20 mouse cellular contexts compared by ENCODE assay signal in the genomic region with DNA sequence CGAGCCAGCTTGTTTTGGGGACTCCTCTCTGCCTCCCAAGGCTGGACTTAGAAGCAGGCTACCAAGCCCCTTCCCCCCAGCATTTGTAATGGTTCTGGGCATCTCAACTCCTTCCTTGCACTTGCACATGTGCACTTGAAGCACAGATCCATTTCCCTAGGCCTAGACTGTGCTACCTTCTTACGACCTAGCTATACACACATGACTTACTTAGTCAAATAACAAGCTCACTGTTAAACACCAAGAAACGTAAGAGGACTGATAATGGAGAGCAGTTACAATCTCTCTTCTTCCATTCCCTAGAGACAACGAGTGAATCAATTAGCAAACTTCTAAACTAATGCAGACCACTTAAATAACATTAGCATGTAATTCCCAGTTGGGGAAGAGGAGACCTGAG.
DNase-seq lines count a peak whose midpoint lies in the region; ATAC-seq and TF ChIP-seq lines count a peak whose summit lies in the region.
"Had no signal": no experiment of that assay in that cellular context is flagged by ENCODE, and none has a peak within 500 bp of the region (broad histone marks: within the 10 kb centered on the region; RNA-seq: fewer than 3 reads in every experiment).

No protein-coding gene starts in this region.

- TF ChIP-seq CTCF in hindbrain, postnatal 0 days (IDR thresholded peaks at IDR 0.05; ENCODE audit: low read depth), result no peak

- no peak overlapping the region for H3K27ac ChIP-seq in hindbrain, postnatal 0 days
- no peak overlapping the region for H3K27ac ChIP-seq in hindbrain, embryonic 11.5 days (ENCODE audit: low read depth, low read length)
- no peak overlapping the region for H3K27ac ChIP-seq in neural tube, embryonic 14.5 days (ENCODE audit: low read depth, low read length)
- H3K27ac ChIP-seq in forebrain, embryonic 16.5 days (ENCODE audit: low read length), result no peak overlapping the region
- H3K27ac ChIP-seq in limb, embryonic 10.5 days, result no peak overlapping the region
- H3K27ac ChIP-seq: forebrain, embryonic 10.5 days; forebrain, embryonic 13.5 days; gastrocnemius, adult 2 months had no signal

- no peak overlapping the region for H3K4me3 ChIP-seq in hindbrain, postnatal 0 days (ENCODE audit: low read length)
- H3K4me3 ChIP-seq in hindbrain, embryonic 11.5 days (ENCODE audit: low read depth, low read length), result no peak overlapping the region
- H3K4me3 ChIP-seq in neural tube, embryonic 14.5 days (ENCODE audit: low read depth, low read length), result no peak overlapping the region
- H3K4me3 ChIP-seq in forebrain, embryonic 16.5 days (replicated peaks; ENCODE audit: low read length), result no peak overlapping the region
- no peak overlapping the region for H3K4me3 ChIP-seq in limb, embryonic 10.5 days
- H3K4me3 ChIP-seq: forebrain, embryonic 10.5 days; forebrain, embryonic 13.5 days; gastrocnemius, adult 2 months had no signal

- 56% methylated on average over 4 of the region's 4 CpGs for WGBS in hindbrain, postnatal 0 days
- WGBS in hindbrain, embryonic 11.5 days, result 80% methylated on average over 4 of the region's 4 CpGs
- 70% methylated on average over 4 of the region's 4 CpGs for WGBS in neural tube, embryonic 14.5 days
- 68% methylated on average over 4 of the region's 4 CpGs for WGBS in forebrain, embryonic 16.5 days
- WGBS in limb, embryonic 10.5 days, result 84% methylated on average over 4 of the region's 4 CpGs

- H3K4me2 ChIP-seq in hindbrain, postnatal 0 days (ENCODE audit: low read depth, low read length), result no peak overlapping the region
- no peak overlapping the region for H3K4me2 ChIP-seq in hindbrain, embryonic 11.5 days (replicated peaks; ENCODE audit: low read depth, low read length)
- no peak overlapping the region for H3K4me2 ChIP-seq in neural tube, embryonic 14.5 days (ENCODE audit: low read depth, low read length)
- H3K4me2 ChIP-seq in forebrain, embryonic 16.5 days (ENCODE audit: low read length), result no peak overlapping the region
- H3K4me2 ChIP-seq: forebrain, embryonic 13.5 days; heart, embryonic 11.5 days had no signal

- H3K4me1 ChIP-seq in hindbrain, postnatal 0 days (ENCODE audit: insufficient read depth, low read length), result no peaks in the 10 kb centered on the region
- no peaks in the 10 kb centered on the region for H3K4me1 ChIP-seq in hindbrain, embryonic 11.5 days (replicated peaks; ENCODE audit: control insufficient read depth, insufficient read depth, low read length)
- peaks cover 8% of the 10 kb centered on the region; the same call in 1 of the 2 replicates for H3K4me1 ChIP-seq in neural tube, embryonic 14.5 days (ENCODE audit: control insufficient read depth, insufficient read depth, low read length)
- H3K4me1 ChIP-seq in forebrain, embryonic 16.5 days (replicated peaks; ENCODE audit: control insufficient read depth, insufficient read depth, low read length), result peaks cover 13% of the 10 kb centered on the region
- H3K4me1 ChIP-seq in limb, embryonic 10.5 days, result peaks cover 13% of the 10 kb centered on the region

- no peaks in the 10 kb centered on the region for H3K36me3 ChIP-seq in hindbrain, postnatal 0 days (ENCODE audit: insufficient read depth, low read length)
- H3K36me3 ChIP-seq in hindbrain, embryonic 11.5 days (ENCODE audit: control insufficient read depth, insufficient read depth, low read length), result no peaks in the 10 kb centered on the region
- no peaks in the 10 kb centered on the region for H3K36me3 ChIP-seq in neural tube, embryonic 14.5 days (ENCODE audit: control insufficient read depth, insufficient read depth, low read length)
- H3K36me3 ChIP-seq in forebrain, embryonic 16.5 days (ENCODE audit: control insufficient read depth, insufficient read depth), result no peaks in the 10 kb centered on the region
- H3K36me3 ChIP-seq in limb, embryonic 10.5 days, result no peaks in the 10 kb centered on the region
- H3K36me3 ChIP-seq: forebrain, embryonic 10.5 days had no signal

- ATAC-seq in hindbrain, postnatal 0 days, result 0 out of 2 replicates have a peak, but pooled peaks have one; percentile 51
- ATAC-seq in hindbrain, embryonic 11.5 days (ENCODE audit: low FRiP score), result no peak
- ATAC-seq in neural tube, embryonic 14.5 days (ENCODE audit: low read depth), result peak; percentile 24
- ATAC-seq in forebrain, embryonic 16.5 days, result no peak
- ATAC-seq: activated CD4-positive, CD25-positive, alpha-beta regulatory T cell, adult 4 months; CD4-positive, CD25-positive, alpha-beta regulatory T cell, adult 4 months; forebrain, embryonic 13.5 days; forebrain, postnatal 0 days had no signal

- H3K27me3 ChIP-seq in hindbrain, postnatal 0 days (ENCODE audit: insufficient read depth, low read length), result no peaks in the 10 kb centered on the region
- H3K27me3 ChIP-seq in hindbrain, embryonic 11.5 days (ENCODE audit: control insufficient read depth, insufficient read depth, low read length), result no peaks in the 10 kb centered on the region
- H3K27me3 ChIP-seq in neural tube, embryonic 14.5 days (ENCODE audit: control insufficient read depth, insufficient read depth, low read length), result no peaks in the 10 kb centered on the region
- no peaks in the 10 kb centered on the region for H3K27me3 ChIP-seq in forebrain, embryonic 16.5 days (replicated peaks; ENCODE audit: control insufficient read depth, insufficient read depth, low read length)
- H3K27me3 ChIP-seq in limb, embryonic 10.5 days (ENCODE audit: low read depth, poor library complexity, severe bottlenecking), result no peaks in the 10 kb centered on the region
- H3K27me3 ChIP-seq: forebrain, embryonic 13.5 days had no signal

- no peak for DNase-seq in hindbrain, postnatal 0 days (ENCODE audit: low spot score)
- DNase-seq in hindbrain, embryonic 11.5 days (ENCODE audit: low spot score), result no peak
- DNase-seq in MN1 (ENCODE audit: low spot score), result peak; percentile 20
- DNase-seq in limb, embryonic 10.5 days (ENCODE audit: low spot score), result no peak
- DNase-seq: adrenal gland, adult 8-10 months; adrenal gland, postnatal 25 days; cerebellum, adult 11-12 months; cerebellum, adult 9-10 months; cerebellum, postnatal 14 days; forebrain, postnatal 0 days; gastrocnemius, adult 2 months; gastrocnemius, postnatal 14 days; heart, adult 11 months had no signal

- H3K9me3 ChIP-seq in hindbrain, postnatal 0 days (ENCODE audit: low read length), result no peaks in the 10 kb centered on the region
- H3K9me3 ChIP-seq in hindbrain, embryonic 11.5 days (ENCODE audit: control insufficient read depth, low read length), result no peaks in the 10 kb centered on the region
- no peaks in the 10 kb centered on the region for H3K9me3 ChIP-seq in neural tube, embryonic 14.5 days (ENCODE audit: control insufficient read depth, low read length)
- H3K9me3 ChIP-seq in forebrain, embryonic 16.5 days (ENCODE audit: control insufficient read depth, low read length), result no peaks in the 10 kb centered on the region
- no peaks in the 10 kb centered on the region for H3K9me3 ChIP-seq in limb, embryonic 10.5 days (replicated peaks)
- H3K9me3 ChIP-seq: forebrain, embryonic 10.5 days; forebrain, embryonic 13.5 days had no signal

- H3K9ac ChIP-seq in hindbrain, postnatal 0 days (replicated peaks; ENCODE audit: low read length), result no peak overlapping the region
- H3K9ac ChIP-seq in hindbrain, embryonic 11.5 days (ENCODE audit: low read depth, low read length), result no peak overlapping the region
- H3K9ac ChIP-seq in neural tube, embryonic 14.5 days (replicated peaks; ENCODE audit: low read depth, low read length), result no peak overlapping the region
- no peak overlapping the region for H3K9ac ChIP-seq in forebrain, embryonic 16.5 days (replicated peaks; ENCODE audit: low read depth, low read length)
- H3K9ac ChIP-seq: forebrain, embryonic 13.5 days; forebrain, postnatal 0 days had no signal

Comparison
In these comparisons a context has a peak if more than half of its experiments do, and no peak if none do; other contexts are left out.
1. ATAC-seq: peak in hindbrain, postnatal 0 days (single experiment) and neural tube, embryonic 14.5 days (single experiment); none in hindbrain, embryonic 11.5 days (single experiment) and forebrain, embryonic 16.5 days (single experiment).